Mouse (Mus musculus): Measurements from ENCODE around the gene Hoxc9. TPM values are rescaled to one million over a fixed set of nuclear protein-coding genes. Genes with fewer than 3 reads are reported as not detected.

Gene Hoxc9
- polyA plus RNA-seq, 1 experiment from 2014 or later: not detected

DNA sequence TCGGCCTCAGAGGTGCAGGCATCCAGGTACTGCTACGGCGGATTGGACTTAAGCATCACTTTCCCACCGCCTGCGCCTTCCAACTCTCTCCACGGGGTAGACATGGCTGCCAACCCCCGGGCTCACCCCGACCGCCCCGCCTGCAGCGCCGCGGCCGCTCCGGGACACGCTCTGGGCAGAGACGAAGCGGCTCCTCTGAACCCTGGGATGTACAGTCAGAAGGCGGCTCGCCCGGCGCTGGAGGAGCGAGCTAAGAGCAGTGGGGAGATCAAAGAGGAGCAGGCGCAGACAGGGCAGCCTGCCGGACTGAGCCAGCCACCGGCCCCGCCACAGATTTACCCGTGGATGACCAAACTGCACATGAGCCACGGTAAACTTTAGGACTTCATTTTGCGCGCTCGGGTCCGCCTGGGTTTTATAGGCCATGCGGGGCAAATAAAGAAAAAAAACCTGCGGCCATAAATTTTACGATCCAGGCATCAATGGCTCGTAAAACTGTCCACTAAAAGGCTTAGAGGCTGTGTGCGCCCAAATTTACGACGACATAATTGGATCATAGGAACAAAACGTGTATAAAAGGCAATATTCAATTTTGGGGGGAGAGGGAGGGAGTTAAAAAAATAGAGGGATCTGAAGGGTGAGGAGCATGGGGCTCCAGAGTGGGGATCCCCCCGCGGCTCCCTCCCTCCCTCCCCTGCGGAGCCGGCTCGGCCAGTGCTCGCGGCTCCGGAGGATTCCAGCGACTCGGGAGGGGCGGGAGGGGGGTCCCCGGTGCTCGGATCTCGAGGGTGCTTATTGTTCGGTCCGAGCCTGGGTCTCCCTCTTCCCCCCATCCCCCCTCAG lies 38.1 kb downstream of the Hoxc9 start:
- WGBS: under 1% methylated on average over 56 of the region's 57 CpGs
- Histone ChIP-seq H3K4me1 (replicated peaks) (peaks cover 12% of the 10 kb centered on the region), H3K36me3 (no peaks in the 10 kb centered on the region), H3K9me3 (replicated peaks) (no peaks in the 10 kb centered on the region), H3K4me3 (peak overlapping the region; percentile 25), H3K27ac (ENCODE audit: poor library complexity, severe bottlenecking) (no peak overlapping the region), H3K9ac (no peak overlapping the region), H3K27me3 (replicated peaks) (peaks cover 98% of the 10 kb centered on the region), H3K4me2 (peak overlapping the region; percentile 49)
- ATAC-seq (ENCODE audit: insufficient number of reproducible peaks, low FRiP score): no peak

DNA sequence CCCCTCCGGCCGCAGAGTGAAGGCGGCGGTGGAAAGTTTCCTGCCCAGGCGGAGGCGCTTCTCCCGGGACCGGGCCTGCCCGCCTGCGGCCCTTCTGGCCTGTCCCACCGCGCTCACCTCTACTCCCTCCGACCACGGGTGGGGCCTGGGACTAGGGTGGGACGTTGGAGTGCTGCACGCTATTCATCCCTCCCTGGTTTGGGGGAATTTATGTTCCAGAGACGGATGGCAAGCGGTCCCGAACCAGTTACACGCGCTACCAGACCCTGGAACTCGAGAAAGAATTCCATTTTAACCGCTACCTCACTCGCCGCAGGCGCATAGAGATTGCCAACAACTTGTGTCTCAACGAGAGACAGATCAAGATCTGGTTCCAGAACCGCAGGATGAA lies 38.8 kb downstream of the Hoxc9 start:
- no peak overlapping the region for H3K27ac ChIP-seq (ENCODE audit: poor library complexity, severe bottlenecking)
- H3K9ac ChIP-seq: no peak overlapping the region
- H3K36me3 ChIP-seq: no peaks in the 10 kb centered on the region
- H3K4me2 ChIP-seq: peak overlapping the region; percentile 18; the same call in 1 of the 2 replicates
- peaks cover 98% of the 10 kb centered on the region for H3K27me3 ChIP-seq (replicated peaks)
- H3K9me3 ChIP-seq (replicated peaks): no peaks in the 10 kb centered on the region
- under 1% methylated on average over 28 of the region's 28 CpGs for WGBS
- H3K4me3 ChIP-seq: no peak overlapping the region; the same call in 1 of the 2 replicates
- ATAC-seq (ENCODE audit: insufficient number of reproducible peaks, low FRiP score): no peak
- peaks cover 12% of the 10 kb centered on the region for H3K4me1 ChIP-seq (replicated peaks)

- H3K27ac ChIP-seq (ENCODE audit: poor library complexity, severe bottlenecking): no peak overlapping the region
- no peak overlapping the region for H3K4me2 ChIP-seq
- peaks cover 98% of the 10 kb centered on the region for H3K27me3 ChIP-seq (replicated peaks)
- no peaks in the 10 kb centered on the region for H3K9me3 ChIP-seq (replicated peaks)
- H3K9ac ChIP-seq: no peak overlapping the region
- no peak for ATAC-seq (ENCODE audit: insufficient number of reproducible peaks, low FRiP score)
- H3K4me3 ChIP-seq: no peak overlapping the region
- H3K36me3 ChIP-seq: no peaks in the 10 kb centered on the region
- 1% methylated on average over 19 of the region's 19 CpGs for WGBS
- H3K4me1 ChIP-seq (replicated peaks): peaks cover 12% of the 10 kb centered on the region
Measured at GRCm38 (mm10) chr15:103015406-103016166, 39.3 kb downstream of the Hoxc9 start.

GRCm38 (mm10) chr15:103018636-103019035 lies 42.4 kb downstream of the Hoxc9 start, which contains the start of gene Hoxc4:
Gene Hoxc4 (plus strand): TSS chr15:103018934.
- Histone ChIP-seq H3K9me3 (replicated peaks) (no peaks in the 10 kb centered on the region), H3K4me3 (no peak within 1 kb of the TSS), H3K36me3 (no peaks in the 10 kb centered on the region), H3K4me2 (no peak within 1 kb of the TSS), H3K27me3 (replicated peaks) (peaks cover 98% of the 10 kb centered on the region), H3K4me1 (replicated peaks) (peaks cover 7% of the 10 kb centered on the region), H3K9ac (no peak within 1 kb of the TSS), H3K27ac (ENCODE audit: poor library complexity, severe bottlenecking) (no peak within 1 kb of the TSS)
- no peak for ATAC-seq (ENCODE audit: insufficient number of reproducible peaks, low FRiP score)
- WGBS: 9% methylated on average over 9 of the region's 9 CpGs

DNA sequence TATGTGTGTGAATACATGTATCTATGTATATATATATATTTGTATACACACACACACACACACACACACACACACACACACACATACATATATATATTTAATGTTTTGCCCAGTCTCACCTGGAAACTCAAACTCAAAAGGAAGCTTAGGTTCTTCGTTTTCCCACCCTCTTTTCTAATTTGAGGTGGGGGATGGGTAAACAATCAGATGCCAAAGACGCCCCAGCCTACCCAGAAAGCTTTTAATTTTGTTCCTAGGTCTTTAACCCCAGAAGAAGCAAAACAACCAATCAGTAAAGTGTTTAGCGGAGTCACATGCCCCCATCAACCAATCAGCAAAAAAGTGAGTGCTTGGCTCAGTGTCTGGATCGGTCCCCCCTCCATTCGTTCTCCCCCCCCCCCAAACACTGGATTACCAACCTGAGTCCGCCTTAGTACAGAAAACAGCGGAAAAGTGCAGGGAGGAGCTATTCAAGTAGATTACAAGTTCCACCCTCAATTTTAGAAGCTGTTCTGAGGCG lies 44.7 kb downstream of the Hoxc9 start:
- Histone ChIP-seq H3K27ac (ENCODE audit: poor library complexity, severe bottlenecking) (no peak overlapping the region), H3K4me3 (no peak overlapping the region), H3K9me3 (replicated peaks) (no peaks in the 10 kb centered on the region), H3K4me2 (no peak overlapping the region), H3K9ac (no peak overlapping the region), H3K27me3 (replicated peaks) (peaks cover 96% of the 10 kb centered on the region), H3K4me1 (replicated peaks) (no peaks in the 10 kb centered on the region), H3K36me3 (no peaks in the 10 kb centered on the region)
- WGBS: under 1% methylated on average over 8 of the region's 8 CpGs
- ATAC-seq (ENCODE audit: insufficient number of reproducible peaks, low FRiP score): no peak

GRCm38 (mm10) chr15:103021544-103021943 lies 45.3 kb downstream of the Hoxc9 start:
- Histone ChIP-seq H3K4me2 (no peak overlapping the region), H3K9me3 (replicated peaks) (no peaks in the 10 kb centered on the region), H3K27me3 (replicated peaks) (peaks cover 96% of the 10 kb centered on the region), H3K36me3 (no peaks in the 10 kb centered on the region), H3K27ac (ENCODE audit: poor library complexity, severe bottlenecking) (no peak overlapping the region), H3K4me1 (replicated peaks) (no peaks in the 10 kb centered on the region), H3K9ac (no peak overlapping the region), H3K4me3 (no peak overlapping the region)
- WGBS: 9% methylated on average over 8 of the region's 8 CpGs
- ATAC-seq (ENCODE audit: insufficient number of reproducible peaks, low FRiP score): no peak

DNA sequence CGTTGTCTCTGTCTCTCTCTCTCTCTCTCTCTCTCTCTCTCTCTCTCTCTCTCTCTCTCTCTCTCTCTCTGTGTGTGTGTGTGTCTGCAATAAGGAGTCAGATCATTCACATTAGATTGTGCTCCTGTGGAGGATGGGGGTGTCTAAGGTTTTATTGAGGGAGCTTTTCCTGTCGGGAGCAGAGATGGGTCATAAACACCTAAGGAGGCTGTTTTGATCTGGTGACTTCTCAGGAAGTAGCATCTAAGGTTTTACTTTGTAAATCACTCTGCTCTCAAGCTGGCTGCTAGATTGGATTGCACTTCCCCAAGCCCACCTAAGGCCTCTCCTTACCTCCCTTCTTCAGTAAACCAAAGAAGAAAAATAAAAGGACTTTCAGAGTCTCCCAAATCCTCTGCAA lies 47.9 kb downstream of the Hoxc9 start:
- ATAC-seq (ENCODE audit: insufficient number of reproducible peaks, low FRiP score): no peak
- no peaks in the 10 kb centered on the region for H3K9me3 ChIP-seq (replicated peaks)
- H3K4me1 ChIP-seq (replicated peaks): no peaks in the 10 kb centered on the region
- no peak overlapping the region for H3K4me2 ChIP-seq
- H3K36me3 ChIP-seq: no peaks in the 10 kb centered on the region
- no peak overlapping the region for H3K4me3 ChIP-seq
- H3K27me3 ChIP-seq (replicated peaks): peaks cover 96% of the 10 kb centered on the region
- no peak overlapping the region for H3K9ac ChIP-seq
- whole genome bisulfite sequencing: 2% methylated on average over 2 of the region's 2 CpGs
- no peak overlapping the region for H3K27ac ChIP-seq (ENCODE audit: poor library complexity, severe bottlenecking)

GRCm38 (mm10) chr15:103027266-103028235 lies 51.3 kb downstream of the Hoxc9 start:
- no peak overlapping the region for H3K9ac ChIP-seq
- peaks cover 89% of the 10 kb centered on the region for H3K27me3 ChIP-seq (replicated peaks)
- WGBS: under 1% methylated on average over 43 of the region's 43 CpGs
- H3K4me1 ChIP-seq (replicated peaks): no peaks in the 10 kb centered on the region
- no peak overlapping the region for H3K4me2 ChIP-seq
- ATAC-seq (ENCODE audit: insufficient number of reproducible peaks, low FRiP score): no peak
- no peak overlapping the region for H3K27ac ChIP-seq (ENCODE audit: poor library complexity, severe bottlenecking)
- H3K4me3 ChIP-seq: no peak overlapping the region
- no peaks in the 10 kb centered on the region for H3K36me3 ChIP-seq
- H3K9me3 ChIP-seq (replicated peaks): no peaks in the 10 kb centered on the region

DNA sequence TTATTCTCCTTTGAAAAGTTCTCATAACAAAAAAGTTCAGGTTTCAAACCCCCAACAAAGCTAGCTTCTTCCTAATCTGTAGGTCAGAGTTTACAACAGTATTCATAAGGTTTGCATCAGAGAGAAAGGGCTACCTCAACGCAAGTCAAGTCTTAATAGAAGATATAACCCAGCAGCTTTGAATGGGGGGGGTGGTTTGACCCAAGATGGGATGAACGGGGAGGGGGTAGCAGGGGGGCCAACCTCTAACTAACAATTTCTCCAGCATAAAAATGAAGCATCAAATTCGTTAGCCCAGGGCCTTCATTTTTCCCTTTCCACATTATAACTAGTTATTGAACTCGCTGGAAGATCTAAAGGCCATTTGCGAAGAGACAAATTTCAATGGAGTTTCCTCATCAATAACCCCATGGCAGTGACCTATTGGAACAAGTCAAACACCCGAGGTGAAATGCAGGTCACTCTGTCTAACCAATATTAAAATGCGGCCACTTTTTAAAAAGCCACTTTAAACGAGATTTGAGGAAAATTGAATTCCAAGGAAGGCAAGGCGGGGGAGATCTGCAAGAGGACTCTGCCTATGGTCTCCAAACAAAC lies 52.8 kb downstream of the Hoxc9 start:
- H3K9me3 ChIP-seq (replicated peaks): no peaks in the 10 kb centered on the region
- ATAC-seq (ENCODE audit: insufficient number of reproducible peaks, low FRiP score): no peak
- H3K27me3 ChIP-seq (replicated peaks): peaks cover 90% of the 10 kb centered on the region
- no peak overlapping the region for H3K4me3 ChIP-seq
- WGBS: 18% methylated on average over 9 of the region's 9 CpGs
- H3K36me3 ChIP-seq: no peaks in the 10 kb centered on the region
- no peak overlapping the region for H3K9ac ChIP-seq
- H3K4me2 ChIP-seq: no peak overlapping the region
- no peak overlapping the region for H3K27ac ChIP-seq (ENCODE audit: poor library complexity, severe bottlenecking)
- H3K4me1 ChIP-seq (replicated peaks): peaks cover under 1% of the 10 kb centered on the region; the same call in 1 of the 2 replicates

- Histone ChIP-seq H3K36me3 (no peaks in the 10 kb centered on the region), H3K9ac (no peak overlapping the region), H3K4me3 (no peak overlapping the region), H3K4me1 (replicated peaks) (peaks cover 10% of the 10 kb centered on the region; the same call in 1 of the 2 replicates), H3K9me3 (replicated peaks) (no peaks in the 10 kb centered on the region), H3K27ac (ENCODE audit: poor library complexity, severe bottlenecking) (no peak overlapping the region), H3K4me2 (no peak overlapping the region), H3K27me3 (replicated peaks) (peaks cover 90% of the 10 kb centered on the region)
- WGBS: 8% methylated on average over 8 of the region's 8 CpGs
- ATAC-seq (ENCODE audit: insufficient number of reproducible peaks, low FRiP score): no peak
Measured at GRCm38 (mm10) chr15:103030142-103030541, 53.9 kb downstream of the Hoxc9 start.
